Mouse (Mus musculus) spleen, postnatal 14 days (tissue): ENCODE data around the gene Lrfn3.

Experiments used
- DNase-seq, 2 experiments: peaks; one replicate each; pipeline ENCODE4 v3.0.0; 2021 to 2022; ENCODE audit warnings: low spot score in 2 of 2

The Lrfn3 gene

DNA sequence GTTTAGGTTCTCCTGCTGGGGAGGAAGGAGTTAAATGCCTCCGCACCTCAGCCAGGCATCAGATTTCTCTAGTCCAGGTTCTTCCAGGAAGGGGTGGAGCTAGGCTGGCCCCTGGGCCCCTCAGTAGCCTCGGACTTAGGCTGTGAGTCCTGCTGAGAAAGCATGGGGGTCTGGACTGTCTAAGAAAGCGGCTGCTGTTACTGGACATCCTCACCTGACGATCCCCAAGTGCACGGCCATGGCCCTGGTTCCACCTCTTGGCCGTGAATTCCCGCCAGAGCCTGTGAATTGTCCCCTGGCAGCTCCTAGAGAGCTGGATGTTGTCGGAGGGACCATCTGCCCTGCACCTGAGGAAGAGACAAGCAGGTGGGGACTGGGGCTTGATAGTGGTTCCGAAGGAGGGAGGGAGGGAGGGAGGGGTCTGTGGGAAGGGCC is 47.8 kb downstream of the Lrfn3 start, which contains the start of gene Syne4:
Syne4 (plus strand) TSS at position 87 of the 435 bp plus-strand sequence.
- no peak for DNase-seq

- no peak for DNase-seq
Measured at GRCm38 (mm10) chr7:30313666-30314320, 48.8 kb downstream of the Lrfn3 start.

DNA sequence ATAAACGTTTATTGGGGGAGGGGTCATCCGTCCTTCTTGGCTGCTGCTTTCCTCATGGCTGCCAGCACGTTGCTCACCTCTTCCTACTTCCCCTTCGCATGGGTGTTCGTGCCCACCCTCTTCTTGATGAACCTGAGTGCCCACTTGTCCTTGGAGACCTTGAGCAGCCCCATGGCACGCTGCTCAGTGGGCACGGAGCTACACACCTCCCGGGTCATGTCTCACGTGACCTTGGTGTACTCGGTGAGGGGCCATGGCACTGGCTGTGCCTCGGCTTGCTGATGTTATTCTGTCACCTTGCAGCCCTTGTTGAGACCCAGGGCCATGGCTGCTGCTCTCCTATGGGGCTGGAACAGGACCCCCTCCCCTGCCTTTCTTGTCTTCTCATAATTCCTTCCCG is 52.4 kb downstream of the Lrfn3 start:
- DNase-seq, result no peak

- no peak for DNase-seq
Measured at GRCm38 (mm10) chr7:30309395-30310129, 53.0 kb downstream of the Lrfn3 start.

- DNase-seq, result peak; percentile 71 to 76
Measured at GRCm38 (mm10) chr7:30308076-30309005, 54.2 kb downstream of the Lrfn3 start, which contains the start of gene Alkbh6. Gene Alkbh6 (plus strand): TSS chr7:30308717.

DNA sequence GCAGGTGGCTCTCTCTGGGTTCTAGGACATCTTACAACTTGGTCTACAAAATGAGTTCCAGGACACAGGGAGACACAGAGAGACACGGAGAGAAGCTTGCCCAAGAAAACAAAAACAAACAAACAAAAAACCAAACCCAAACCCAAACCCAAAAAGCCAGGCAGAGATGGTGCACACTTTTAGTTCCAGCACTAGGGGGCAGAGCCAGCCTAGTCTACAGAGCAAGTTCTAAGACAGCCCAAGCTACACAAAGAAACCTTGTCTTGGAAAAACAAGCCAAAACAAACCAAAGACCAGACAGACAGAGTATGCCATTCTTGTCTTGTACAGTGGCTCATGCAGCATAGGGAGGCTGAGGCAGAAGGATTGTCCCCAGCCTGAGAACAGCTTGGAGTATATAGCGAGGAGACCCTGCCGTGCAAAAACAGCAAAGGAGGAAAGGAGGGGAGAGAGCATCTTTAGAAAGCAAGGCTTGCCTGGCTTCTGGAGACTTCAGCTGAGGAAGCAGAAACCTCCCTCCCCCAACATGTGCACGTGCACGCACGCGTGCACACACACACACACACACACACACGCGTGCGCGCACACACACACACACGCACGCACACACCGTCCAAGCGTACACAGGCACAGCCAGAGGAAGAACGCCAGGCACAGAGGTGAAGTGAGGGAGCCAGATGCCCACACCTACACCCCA is 56.3 kb downstream of the Lrfn3 start:
- DNase-seq, result no peak
